Mouse (Mus musculus) embryo, embryonic 9.5 days (tissue): ENCODE measurements around the gene Hes1.

Experiments used
- DNase-seq: peaks from one replicate; pipeline ENCODE4 v3.0.0-alpha.2; 2017; ENCODE audit errors: extremely low spot score

Hes1 gene

DNA sequence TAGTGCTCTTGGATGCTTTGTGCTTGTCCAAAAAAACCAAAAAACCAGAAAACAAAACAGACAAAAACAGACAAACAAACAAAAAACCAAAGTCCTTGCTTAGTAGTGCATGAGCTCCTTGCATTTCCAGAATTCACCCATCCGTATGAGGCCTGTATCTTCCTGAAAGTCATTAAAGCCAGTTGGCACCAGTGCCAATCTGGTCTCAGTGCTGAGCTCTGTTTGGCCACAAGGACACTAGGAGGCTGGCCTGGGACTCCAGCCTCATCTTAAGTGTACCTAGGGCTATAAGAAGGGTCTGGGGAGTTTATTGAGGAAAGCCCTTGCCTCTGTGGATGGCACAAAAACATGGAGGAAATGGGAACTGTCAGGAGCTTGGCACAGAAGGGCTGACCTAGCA is 50.3 kb downstream of the Hes1 start:
- DNase-seq = no peak
